Mouse (Mus musculus): ENCODE results near the gene Nup210l.
A peak's percentile ranks its signal among the peaks of the same experiment; 100 is the strongest.
"Not testable (repeated sequence)": the region's sequence is repeated elsewhere in the genome, so short reads cannot be mapped to it uniquely, and the experiment has no call there.

The Nup210l gene

DNA sequence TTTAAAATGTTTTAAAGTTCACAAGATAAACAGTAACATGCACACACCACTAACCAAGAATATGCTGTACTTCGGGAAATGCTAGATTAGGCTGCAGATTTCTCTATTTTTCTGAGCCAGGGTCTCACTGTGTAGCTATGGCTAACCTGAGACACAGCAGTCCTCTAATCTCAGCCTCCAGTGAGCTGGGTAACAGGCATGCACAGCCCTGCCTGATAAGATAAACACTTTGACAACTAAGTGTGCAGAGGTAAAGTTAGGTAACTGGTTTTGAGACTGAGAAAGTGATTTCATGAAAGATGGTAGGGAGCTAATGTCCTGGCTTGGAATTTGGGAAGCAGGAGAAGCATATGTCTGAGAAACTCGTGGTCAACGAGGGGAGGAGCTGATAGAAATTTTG, 9.5 kb upstream of the Nup210l start:
- no peak for DNase-seq (ENCODE audit: low spot score)

DNA sequence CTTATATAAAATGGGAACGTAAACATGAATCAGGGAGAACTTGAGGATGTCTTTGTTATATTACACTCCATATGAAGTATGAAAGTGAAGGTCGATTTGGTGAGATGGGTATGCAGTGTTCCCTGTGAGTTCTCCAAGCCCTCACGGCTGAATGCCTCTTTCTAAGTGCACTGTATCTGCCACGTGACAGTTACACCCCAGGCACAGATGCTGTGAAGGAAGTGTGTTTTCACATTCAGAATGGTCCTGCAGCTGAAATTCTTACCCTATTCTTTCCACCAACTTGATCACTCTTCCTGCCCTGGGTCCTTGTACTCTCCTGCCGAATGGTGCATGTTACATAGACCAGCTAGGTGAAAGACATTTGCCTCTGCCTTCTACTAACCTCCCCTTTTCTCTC, 6.0 kb upstream of the Nup210l start:
- no peak for DNase-seq (ENCODE audit: low spot score)

DNA sequence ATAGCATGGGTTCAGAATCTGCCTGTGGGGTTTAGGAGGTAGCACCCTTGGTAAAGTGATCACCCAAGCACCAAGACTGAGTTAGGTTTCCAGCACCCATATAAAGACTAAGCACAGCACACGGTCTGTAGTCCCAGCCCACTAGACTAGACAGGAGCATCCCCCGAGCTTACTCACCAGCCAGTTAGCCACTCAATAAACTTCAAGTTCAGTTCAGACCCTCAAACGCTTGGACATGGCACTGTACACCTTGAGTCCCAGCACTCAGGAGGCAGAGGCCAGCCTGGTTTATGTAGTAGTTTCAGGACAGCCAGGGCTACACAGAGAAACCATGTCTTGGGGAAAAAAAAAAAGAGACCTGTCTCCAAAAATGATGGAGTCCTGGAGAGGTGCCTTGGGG, 2.9 kb upstream of the Nup210l start:
- DNase-seq (ENCODE audit: low spot score), result no peak

DNA sequence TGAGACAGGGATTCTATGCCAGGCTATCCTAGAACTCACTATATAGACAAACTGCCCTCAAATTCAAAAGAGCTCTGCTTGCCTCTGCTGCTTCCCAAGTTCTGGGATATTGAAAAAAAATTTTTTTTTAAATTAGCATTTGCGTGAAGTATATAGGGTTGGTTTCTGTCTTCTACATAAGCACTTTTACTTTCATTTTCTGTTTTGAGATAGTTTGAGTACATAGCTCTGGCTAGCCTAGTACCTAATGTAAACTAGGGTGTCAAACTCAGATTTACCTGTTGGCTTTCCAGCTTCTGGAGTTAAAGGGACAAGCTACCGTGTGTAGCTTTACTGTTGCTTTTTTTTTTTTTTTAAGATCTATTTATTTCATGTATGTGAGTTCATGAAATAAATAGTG, 2.3 kb upstream of the Nup210l start:
- DNase-seq (ENCODE audit: low spot score), result no peak

DNA sequence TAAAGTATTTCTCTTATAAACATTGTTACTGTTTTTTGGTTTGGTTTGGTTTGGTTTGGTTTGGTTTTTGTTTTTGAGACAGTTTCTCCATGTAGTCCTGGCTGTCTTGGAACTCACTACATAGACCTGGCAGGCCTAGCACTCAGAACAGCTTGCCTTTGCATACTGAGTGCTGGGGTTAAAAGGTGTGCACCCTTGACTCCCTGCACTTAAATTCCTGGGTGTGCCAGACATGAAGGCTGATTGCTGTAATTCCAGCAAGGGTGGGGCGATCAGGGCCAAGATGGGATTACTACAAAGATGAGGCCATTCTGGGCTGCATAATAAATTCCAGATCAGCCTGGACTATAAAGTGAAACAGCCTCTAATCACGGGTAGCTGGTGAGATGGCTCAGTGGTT, 1.7 kb upstream of the Nup210l start:
- no peak for DNase-seq (ENCODE audit: low spot score)

DNA sequence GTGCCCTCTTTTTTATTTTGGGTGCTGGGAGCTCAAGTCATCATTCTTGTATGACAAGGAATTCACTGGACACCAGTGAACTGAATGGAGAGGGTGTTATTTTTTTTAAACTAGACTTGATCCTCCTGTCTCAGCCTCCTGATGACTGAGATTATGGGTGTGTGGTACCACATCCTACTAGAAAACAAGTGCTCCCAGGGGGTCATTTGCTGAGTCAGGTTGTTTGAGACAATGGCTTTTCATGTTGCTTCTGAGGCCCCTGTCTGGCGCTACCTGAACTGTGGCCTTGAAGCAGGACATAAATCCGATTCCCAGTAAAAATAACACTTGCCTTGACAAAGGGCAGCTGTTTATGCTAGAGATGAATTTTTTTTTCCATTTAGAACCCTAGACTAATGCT, 756 bp upstream of the Nup210l start:
- no peak for DNase-seq (ENCODE audit: low spot score)

DNA sequence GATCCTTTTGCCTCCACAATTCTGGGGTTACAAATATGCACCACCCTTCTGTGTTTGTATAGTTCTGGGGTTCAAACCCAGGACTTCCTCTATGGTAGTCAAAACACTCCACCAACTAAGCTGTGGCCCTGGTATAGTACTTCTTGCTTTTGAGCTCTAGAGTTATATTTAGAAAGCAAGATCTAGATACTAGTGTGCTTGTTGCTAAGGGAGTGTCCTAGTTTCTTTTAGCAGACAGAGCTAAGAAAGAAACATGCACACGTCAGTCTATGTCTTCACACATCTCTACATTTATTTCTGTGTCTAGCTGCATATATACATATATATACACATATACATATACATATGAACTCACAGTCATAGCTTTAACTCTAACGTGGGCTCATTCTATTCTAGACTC, 7.8 kb downstream of the Nup210l start:
- no peak for DNase-seq (ENCODE audit: low spot score)

DNA sequence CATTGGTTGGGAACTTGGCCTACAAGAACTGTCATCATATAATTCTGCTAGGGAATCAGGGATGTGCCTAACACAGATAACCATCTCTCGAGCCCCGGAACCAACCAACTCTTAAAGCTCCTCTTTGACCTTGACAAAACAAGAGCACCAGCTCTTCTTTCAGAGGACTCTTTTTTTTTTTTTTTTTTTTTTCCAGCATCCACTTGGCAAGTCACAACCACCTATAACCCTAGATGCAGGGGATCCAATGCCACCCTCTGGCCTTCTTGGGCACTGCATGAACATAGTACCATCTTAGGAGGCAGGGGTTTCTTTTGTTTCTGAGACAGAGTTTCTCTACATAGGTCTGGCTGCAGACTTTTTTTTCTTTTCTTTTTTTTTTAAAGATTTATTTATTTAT, 10.4 kb downstream of the Nup210l start:
- peak; percentile 61 for DNase-seq (ENCODE audit: low spot score)

DNA sequence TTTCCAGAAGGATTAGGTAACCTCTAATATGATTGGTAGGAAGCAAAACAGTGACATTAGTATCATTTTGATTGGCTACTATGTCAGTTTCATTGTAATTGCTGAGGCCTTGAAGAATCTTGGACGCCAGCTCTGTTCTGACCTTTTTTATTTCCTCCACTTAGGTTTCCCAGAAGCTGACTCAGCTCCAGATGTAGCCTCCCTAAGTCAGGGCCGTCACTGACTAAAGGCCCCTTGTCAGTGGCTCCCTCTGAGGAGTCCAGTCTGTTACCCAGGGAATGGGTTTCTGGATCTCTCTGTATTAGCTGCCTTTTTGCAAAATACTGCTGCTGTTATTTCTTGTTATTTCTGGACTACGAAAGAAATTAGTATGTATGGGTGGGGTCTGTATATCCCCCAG, 11.6 kb downstream of the Nup210l start:
- no peak for DNase-seq (ENCODE audit: low spot score)

DNA sequence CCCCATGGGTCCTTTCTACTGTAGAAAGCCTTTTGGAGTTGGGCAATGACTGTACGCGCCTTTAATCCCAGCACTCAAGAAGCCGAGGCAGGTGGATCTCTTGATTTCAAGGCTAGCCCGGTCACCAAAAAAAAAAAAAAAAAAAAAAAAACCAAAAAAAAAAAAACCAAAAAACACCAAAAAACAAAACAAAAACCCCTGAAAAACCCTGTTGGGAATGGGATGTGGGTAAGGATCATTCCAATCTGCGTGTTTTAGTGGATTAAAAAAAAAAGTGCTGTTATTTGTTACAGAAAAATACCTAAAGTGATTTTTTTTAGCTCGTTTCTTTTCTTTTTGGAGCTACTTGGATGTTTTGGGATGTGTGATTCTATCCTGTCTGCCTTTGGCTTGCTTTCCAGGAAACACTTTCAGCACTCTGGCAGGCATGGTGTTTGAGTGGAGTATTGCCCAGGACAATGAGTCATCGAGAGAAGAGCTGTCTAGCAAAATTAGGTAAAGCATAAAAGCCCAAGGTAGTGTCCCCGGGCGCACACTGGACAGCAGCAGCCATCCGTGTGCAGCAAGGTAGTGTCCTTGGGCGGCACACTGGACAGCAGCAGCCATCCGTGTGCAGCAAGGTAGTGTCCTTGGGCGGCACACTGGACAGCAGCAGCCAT, 14.3 kb downstream of the Nup210l start:
- DNase-seq (ENCODE audit: low spot score), result no peak

DNA sequence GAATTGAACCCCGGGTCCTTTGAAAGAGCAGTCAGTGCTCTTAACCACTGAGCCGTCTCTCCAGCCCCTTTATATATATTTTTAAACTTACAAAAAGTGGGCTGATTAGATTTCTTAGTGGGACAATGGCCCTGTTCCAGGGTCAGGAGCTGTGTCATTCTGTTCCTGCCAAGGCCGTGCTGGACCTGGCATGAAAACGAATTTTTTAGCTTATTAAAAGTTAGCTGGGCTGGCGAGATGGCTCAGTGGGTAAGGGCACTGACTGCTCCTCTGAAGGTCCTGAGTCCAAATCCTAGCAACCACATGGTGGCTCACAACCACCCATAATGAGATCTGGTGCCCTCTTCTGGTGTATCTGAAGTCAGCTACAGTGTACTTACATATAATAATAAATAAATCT, 18.1 kb downstream of the Nup210l start:
- DNase-seq (ENCODE audit: low spot score), result not testable (repeated sequence)

DNA sequence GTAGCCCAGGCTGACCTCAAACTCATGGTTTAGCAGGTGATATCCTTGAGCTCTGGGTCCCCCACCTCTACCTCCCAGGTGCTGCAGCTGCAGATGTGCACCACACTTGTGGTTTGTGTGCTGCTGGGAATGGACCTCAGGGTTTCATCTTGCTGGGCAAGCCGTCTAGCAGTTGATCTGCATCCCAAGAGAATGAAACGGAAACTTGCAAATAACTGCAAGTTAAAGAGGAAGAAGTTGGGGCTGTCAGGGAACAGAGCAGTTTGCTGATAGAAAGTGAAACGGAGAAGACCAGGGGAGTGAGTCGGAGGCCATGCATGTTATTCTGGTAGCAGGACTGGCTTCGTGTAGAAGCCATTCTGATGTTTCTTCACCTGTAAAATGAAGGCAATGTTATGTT, 21.8 kb downstream of the Nup210l start:
- DNase-seq (ENCODE audit: low spot score), result no peak

DNA sequence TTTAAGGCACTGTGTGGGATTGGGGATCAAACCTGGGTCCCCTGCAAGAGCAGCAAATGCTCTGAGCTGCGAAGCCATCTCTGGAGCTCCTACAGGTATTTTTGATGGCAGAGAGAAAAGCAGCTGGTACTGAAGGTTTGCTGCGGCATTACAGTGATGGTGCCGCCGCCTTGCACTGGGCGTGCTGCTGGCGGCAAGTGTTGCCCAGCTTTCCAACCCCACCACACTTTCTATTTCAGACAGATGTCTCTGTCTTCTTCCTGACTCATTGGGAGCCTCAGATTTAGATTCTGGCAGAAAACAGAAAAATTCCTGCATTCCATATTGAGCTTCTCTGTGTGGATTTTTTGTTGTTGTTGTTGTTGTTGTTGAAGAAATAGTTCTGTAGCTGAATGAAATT, 23.9 kb downstream of the Nup210l start:
- DNase-seq (ENCODE audit: low spot score), result no peak

DNA sequence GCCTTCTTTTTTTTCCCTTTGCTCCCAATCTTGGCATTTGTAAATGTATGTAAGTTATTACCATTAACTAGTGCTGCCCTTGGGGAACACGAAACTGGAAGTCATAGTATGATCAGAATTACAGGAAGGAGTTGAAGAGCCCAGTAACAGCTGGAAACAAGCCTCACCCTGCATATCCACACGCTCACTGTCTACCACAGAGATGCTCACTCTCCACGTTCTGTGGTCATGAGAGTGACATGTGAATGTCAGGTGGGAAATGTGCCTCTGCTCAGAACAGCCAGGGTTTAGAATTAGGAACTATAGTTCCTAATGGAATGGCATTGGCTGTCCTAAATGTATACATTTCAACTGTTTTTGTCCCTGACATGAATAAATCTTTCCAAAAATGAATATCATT, 28.8 kb downstream of the Nup210l start:
- no peak for DNase-seq (ENCODE audit: low spot score)

DNA sequence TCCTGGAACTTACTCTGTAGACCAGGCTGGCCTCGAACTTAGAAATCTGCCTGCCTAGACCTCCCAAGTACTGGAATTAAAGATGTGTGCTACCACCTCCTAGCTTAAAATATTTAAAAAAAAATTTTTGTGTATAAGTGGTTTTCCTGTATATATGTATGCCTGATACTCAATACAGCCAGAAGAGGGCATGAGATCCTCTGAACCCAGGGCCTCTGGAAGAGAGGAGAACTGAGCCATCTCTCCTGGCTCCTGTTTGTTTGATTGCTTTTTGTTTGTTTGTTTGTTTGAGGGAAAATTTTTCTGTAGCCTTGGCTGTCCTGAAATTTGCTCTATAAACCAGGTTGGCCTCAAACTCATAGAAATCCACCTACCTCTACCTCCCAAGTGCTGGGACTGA, 29.4 kb downstream of the Nup210l start:
- DNase-seq (ENCODE audit: low spot score), result no peak

DNA sequence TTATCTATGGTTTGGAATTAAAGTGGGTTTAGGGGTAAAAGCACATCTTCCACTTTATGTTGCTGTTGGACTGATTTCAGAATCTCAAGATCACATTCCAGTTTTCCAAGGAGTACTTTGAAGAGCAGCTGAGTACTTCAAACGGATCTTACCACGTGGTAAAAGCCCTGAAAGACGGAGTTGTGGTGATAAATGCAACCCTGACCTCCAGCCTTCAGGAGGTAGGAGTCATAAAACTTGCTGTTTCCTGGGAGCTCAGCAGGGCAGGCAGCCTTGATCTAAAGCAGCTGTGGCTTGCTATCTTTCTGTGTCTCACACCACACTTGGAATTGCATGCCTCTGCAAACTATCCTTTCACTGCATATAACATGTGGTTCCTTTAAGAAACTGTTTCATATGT, 30.6 kb downstream of the Nup210l start:
- no peak for DNase-seq (ENCODE audit: low spot score)

DNA sequence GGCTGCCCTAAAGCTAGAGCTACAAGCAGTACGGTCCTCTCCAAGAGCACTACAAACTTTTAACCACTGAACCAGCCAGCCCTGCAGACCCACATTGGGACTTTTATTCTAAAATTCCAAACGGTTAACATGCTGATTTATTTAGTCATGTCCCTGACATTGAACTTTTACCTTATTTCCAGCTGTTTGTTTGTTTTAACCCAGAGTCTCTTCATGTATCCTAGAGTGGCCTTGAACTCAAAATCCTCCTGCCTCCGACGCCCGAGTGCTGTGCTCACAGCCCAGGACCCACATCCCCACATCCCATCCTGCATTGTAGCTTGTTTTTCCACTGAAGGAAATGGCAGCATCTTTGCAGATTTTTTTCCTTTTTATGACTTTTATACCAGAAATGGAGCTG, 31.1 kb downstream of the Nup210l start:
- DNase-seq (ENCODE audit: low spot score), result no peak

DNA sequence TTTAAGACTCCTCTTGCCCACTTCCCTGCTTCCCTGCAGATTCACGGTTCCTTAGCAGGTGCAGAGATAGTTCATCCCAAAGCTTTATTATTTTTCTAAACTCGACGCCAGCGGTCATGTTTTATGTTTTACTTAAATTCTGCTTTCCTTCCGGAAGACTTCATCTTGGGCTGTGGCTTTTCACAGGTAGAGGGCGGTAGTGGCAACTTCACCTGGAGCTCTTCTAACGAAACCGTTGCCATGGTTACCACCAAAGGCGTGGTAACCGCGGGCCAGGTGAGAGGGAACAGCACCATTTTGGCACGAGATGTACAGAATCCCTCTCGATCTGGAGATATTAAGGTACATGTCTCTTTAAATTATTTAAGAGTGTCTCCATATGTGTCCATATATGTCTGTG, 32.7 kb downstream of the Nup210l start:
- no peak for DNase-seq (ENCODE audit: low spot score)

DNA sequence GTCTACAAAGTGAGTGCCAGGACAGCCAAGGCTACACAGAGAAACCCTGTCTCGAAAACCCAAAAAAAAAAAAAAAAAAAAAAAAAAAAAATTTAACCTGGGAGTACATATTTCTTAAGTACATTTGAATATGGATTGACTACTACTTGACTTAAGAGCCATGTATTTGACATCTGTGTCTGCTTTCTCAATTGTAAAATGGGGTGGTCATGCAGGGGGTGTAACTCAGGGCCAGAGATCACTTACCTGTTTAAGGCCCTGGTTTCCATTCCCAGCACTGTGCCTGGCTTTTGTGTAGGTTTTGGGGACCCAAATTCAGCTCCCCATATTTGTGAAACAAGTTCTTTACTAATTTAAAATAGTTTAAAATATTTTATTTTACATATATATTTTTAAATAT, 33.7 kb downstream of the Nup210l start:
- DNase-seq (ENCODE audit: low spot score), result no peak

DNA sequence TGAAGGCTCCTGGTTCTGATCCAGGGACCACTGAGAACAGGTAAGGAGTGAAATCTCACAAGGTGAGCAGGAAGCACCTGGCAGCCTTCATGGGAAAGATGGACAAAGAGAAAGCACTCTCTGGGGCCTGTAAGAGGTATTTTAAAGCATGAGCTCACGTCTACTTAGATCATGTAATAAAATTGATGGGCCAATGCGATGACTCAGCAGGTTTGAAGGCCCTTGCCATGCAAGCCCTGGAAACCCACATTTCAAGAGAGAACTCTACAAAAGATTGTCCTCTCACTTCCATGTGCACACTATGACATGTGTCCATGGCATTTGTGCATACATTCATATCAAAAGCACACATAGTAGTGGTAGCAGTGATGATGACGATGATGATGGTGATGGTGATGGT, 36.0 kb downstream of the Nup210l start:
- DNase-seq (ENCODE audit: low spot score), result no peak

DNA sequence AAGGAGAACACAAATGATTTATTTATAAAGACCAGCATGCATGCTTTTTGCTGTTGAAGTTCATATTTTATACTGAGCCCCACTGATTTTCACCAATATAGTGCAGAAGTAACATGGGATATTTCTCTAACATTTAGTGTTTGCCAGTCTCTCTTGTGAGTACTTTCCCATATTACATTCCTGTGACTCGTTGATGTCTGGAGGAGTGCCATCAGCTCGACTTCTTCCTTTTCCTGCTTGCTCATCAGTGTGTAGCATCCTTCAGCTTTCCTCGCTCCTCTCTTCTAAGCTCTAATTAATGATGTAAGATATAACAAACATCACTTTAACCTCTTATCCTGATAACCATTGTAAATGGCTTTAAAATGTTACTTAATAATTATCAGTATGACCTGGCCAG, 41.5 kb downstream of the Nup210l start:
- DNase-seq (ENCODE audit: low spot score), result no peak

DNA sequence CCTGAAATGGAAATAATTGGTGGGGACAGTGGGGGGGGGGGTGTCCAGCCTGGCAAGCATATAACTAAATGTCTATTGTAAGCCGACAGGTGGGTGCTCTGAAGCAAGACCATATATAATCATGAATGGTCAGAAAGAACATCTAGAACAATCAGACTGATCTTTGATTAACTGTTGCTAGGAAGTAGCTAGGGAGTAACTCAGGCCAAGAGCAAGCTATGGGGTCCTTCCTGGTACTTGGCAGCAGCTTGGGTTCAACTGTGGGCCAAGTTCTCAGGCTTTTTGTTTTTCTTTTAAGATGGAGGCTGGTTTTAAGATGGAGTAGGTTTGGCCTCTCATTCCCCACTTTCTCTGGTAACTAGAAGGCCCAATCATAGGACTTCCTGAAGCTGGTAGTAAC, 42.7 kb downstream of the Nup210l start:
- no peak for DNase-seq (ENCODE audit: low spot score)

DNA sequence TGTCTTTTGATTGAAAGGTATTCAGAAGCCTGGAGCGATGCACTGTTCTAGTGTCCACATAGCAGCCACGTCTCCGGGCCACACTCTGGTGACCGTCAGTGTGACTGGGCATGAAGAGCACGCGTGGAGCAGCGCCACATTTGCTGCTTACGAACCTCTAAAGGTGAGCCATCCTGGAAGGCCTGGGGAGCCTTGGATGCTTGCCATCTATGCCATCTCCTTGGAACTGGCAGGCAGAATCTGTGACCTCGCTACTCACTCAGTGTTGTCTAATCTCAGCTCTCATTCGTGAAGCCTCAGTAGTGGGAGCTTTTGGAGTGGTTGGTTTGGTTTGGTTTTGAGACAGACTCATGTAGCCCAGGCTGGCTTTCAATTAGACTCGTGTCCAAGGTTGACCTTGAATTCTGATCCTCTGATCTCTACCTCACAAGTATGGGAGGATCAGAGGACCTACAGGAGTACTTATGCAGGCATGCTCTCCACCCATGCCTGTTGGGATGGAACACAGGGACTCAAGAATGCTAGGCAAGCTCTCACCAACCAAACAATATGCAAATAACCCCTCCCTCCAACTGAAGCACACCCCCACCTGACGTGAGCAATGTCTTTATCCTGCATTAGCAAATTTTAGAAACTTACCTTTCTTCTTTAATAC, 47.3 kb downstream of the Nup210l start:
- DNase-seq (ENCODE audit: low spot score), result no peak

DNA sequence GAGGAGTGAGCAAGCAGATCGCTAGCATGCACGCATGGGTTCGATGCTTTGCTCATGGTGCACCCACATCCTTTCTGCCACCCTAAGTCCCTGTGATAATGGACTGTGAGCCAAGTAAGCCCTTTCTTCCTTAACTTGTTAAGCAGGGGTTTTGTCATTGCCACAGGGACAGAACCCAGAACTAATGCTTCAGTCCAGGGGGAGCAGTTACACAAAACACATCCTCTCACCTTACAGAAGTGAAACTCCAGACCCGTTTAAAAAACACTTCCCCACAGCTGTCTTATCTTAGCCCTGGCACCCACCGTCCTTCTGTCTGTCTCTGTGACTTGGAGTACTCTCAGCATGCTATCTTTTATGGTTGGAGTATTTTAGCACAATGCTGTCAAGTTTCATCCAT, 52.1 kb downstream of the Nup210l start:
- no peak for DNase-seq (ENCODE audit: low spot score)

All from testis, postnatal 10 days (tissue).